ENCODE assay signal across 15 mouse cellular contexts in the genomic region with DNA sequence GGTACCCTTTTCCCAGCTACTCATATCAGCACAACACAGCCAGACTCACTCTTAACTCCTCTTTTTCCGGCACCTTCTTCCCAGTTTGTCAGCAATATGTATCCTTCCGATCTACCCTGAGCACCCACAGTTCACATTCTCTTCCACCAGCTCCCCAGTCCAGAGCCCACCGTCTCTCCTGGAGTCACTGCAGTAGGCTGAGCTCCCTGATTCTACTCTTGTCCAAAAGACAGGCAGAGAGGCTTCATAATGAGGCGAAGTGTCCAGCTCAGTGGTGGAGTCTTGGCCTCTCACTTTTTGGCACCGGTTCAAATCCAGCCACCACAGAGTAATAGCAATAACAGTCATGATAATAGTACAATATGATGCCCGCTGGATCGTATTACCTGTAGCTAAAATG.
"Had no signal": no experiment of that assay in that cellular context is flagged by ENCODE, and none has a peak within 500 bp of the region (broad histone marks: within the 10 kb centered on the region; RNA-seq: fewer than 3 reads in every experiment).

No protein-coding gene starts in this region.

- H3K4me2 ChIP-seq: neural tube, embryonic 13.5 days; neural tube, embryonic 15.5 days; stomach, embryonic 15.5 days had no signal

- H3K4me3 ChIP-seq: neural tube, embryonic 13.5 days; neural tube, embryonic 15.5 days; stomach, embryonic 15.5 days had no signal

- H3K27ac ChIP-seq: neural tube, embryonic 13.5 days; neural tube, embryonic 15.5 days; stomach, embryonic 15.5 days; stomach, postnatal 0 days had no signal

- DNase-seq: right cerebral cortex, adult 18-20 months; right cerebral cortex, postnatal 14 days; right cerebral cortex, postnatal 25 days; right cerebral cortex, postnatal 4 days; spleen, adult 18-20 months; thymus, adult 18-20 months; thymus, adult 2 months; thymus, postnatal 14 days; thymus, postnatal 25 days; thymus, postnatal 36 days; thymus, postnatal 4 days had no signal

- H3K27me3 ChIP-seq: neural tube, embryonic 13.5 days; neural tube, embryonic 15.5 days; stomach, embryonic 15.5 days had no signal

- H3K36me3 ChIP-seq: neural tube, embryonic 13.5 days; neural tube, embryonic 15.5 days; stomach, embryonic 15.5 days had no signal

- H3K4me1 ChIP-seq: neural tube, embryonic 13.5 days; neural tube, embryonic 15.5 days; stomach, embryonic 15.5 days had no signal

- H3K9ac ChIP-seq: neural tube, embryonic 13.5 days; neural tube, embryonic 15.5 days; stomach, embryonic 15.5 days had no signal

- H3K9me3 ChIP-seq: neural tube, embryonic 13.5 days; neural tube, embryonic 15.5 days; stomach, embryonic 15.5 days had no signal
